Mouse (Mus musculus) stomach, embryonic 14.5 days (tissue): Measurements from ENCODE around the gene Bbs9. TPM values are rescaled to one million over a fixed set of nuclear protein-coding genes. Genes with fewer than 3 reads are reported as not detected.
"Not testable (repeated sequence)": the region's sequence is repeated elsewhere in the genome, so short reads cannot be mapped to it uniquely, and the experiment has no call there.

Source experiments
- ATAC-seq: fragments of 200-750 bp; cut with Nextera tagmentation; 2 replicates; pipeline ENCODE4 v1.8.0; 2017; ENCODE audit warnings: low read depth, moderate TSS enrichment; ENCODE audit not compliant: insufficient number of reproducible peaks, insufficient read depth, low FRiP score
- H3K27ac ChIP-seq: fragments of 300-500 bp; sonication (generic); 2 replicates; pipeline ENCODE4 v1.5.1; 2014; ENCODE audit warnings: mild to moderate bottlenecking, low read length, moderate library complexity, mixed read lengths
- H3K27me3 ChIP-seq: fragments of 300-500 bp; sonication (generic); 2 replicates; pipeline ENCODE4 v1.6.1; 2014; ENCODE audit warnings: low read length, control low read depth, mixed read lengths; ENCODE audit not compliant: control insufficient read depth, insufficient read depth
- H3K36me3 ChIP-seq: fragments of 300-500 bp; sonication (generic); 2 replicates; pipeline ENCODE4 v1.6.1; 2014; ENCODE audit warnings: mild to moderate bottlenecking, control low read depth, low read length, moderate library complexity, mixed read lengths; ENCODE audit not compliant: control insufficient read depth, insufficient read depth
- H3K4me1 ChIP-seq: fragments of 300-500 bp; sonication (generic); 2 replicates; pipeline ENCODE4 v1.6.1; 2014; ENCODE audit warnings: low read length, control low read depth, mixed read lengths; ENCODE audit not compliant: control insufficient read depth, insufficient read depth
- H3K4me2 ChIP-seq: fragments of 300-500 bp; sonication (generic); replicated peaks from 2 replicates; pipeline ENCODE4 v1.6.1; 2014; ENCODE audit warnings: low read depth, low read length, control low read depth
- H3K4me3 ChIP-seq: fragments of 300-500 bp; sonication (generic); 2 replicates; pipeline ENCODE4 v1.5.1; 2014; ENCODE audit warnings: low read depth, low read length, control low read depth
- H3K9ac ChIP-seq: fragments of 300-500 bp; sonication (generic); replicated peaks from 2 replicates; pipeline ENCODE4 v1.6.1; 2014; ENCODE audit warnings: low read depth, mild to moderate bottlenecking, control low read depth, low read length, moderate library complexity, mixed read lengths
- H3K9me3 ChIP-seq: fragments of 300-500 bp; sonication (generic); 2 replicates; pipeline ENCODE4 v1.6.1; 2016; ENCODE audit warnings: low read depth, low read length, control low read depth; ENCODE audit not compliant: control insufficient read depth
- WGBS: fragments of 180-500 bp; shearing (Covaris S2); extraction: QIAGEN DNeasy Blood & Tissue Kit; methylation state at CpG from one replicate; pipeline ENCODE4 v1.1.7; 2014; 5-methylcytosine and 5-hydroxymethylcytosine counted together
- polyA plus RNA-seq: library from polyadenylated mRNA; unstranded; fragments of >200 nt; fragmentation: Nextera tagmentation; extraction: Ambion mirVana; gene quantifications from 2 replicates; pipeline ENCODE4 v1.2.1, GENCODE M21; 2014

Gene Bbs9
- polyA plus RNA-seq, 1 experiment from 2014 or later, result 16.0 TPM

- WGBS, result 95% methylated on average over 2 of the region's 2 CpGs
- no peak for ATAC-seq
- H3K27me3 ChIP-seq, result no peaks in the 10 kb centered on the region
- no peaks in the 10 kb centered on the region for H3K36me3 ChIP-seq
- no peak overlapping the region for H3K9ac ChIP-seq
- peaks cover 6% of the 10 kb centered on the region; the same call in 1 of the 2 replicates for H3K9me3 ChIP-seq
- H3K4me3 ChIP-seq, result no peak overlapping the region
- no peak overlapping the region for H3K4me2 ChIP-seq
- H3K27ac ChIP-seq, result no peak overlapping the region
- H3K4me1 ChIP-seq, result no peaks in the 10 kb centered on the region
Observed at GRCm38 (mm10) chr9:22703541-22703940, 228.0 kb downstream of the Bbs9 start.

- no peak overlapping the region for H3K27ac ChIP-seq
- no peak overlapping the region for H3K4me2 ChIP-seq
- H3K4me1 ChIP-seq, result no peaks in the 10 kb centered on the region
- no peak for ATAC-seq
- WGBS, result 70% methylated on average over 11 of the region's 11 CpGs
- H3K27me3 ChIP-seq, result no peaks in the 10 kb centered on the region
- H3K9ac ChIP-seq, result no peak overlapping the region
- H3K36me3 ChIP-seq, result no peaks in the 10 kb centered on the region
- H3K9me3 ChIP-seq, result peaks cover 6% of the 10 kb centered on the region; the same call in 1 of the 2 replicates
- no peak overlapping the region for H3K4me3 ChIP-seq
Observed at GRCm38 (mm10) chr9:22707166-22707913, 231.8 kb downstream of the Bbs9 start.

- Histone ChIP-seq H3K27me3 (no peaks in the 10 kb centered on the region), H3K4me1 (no peaks in the 10 kb centered on the region), H3K36me3 (no peaks in the 10 kb centered on the region), H3K27ac (no peak overlapping the region), H3K9me3 (no peaks in the 10 kb centered on the region), H3K9ac (no peak overlapping the region), H3K4me2 (no peak overlapping the region), H3K4me3 (no peak overlapping the region)
- 0 out of 2 replicates have a peak, but pooled peaks have one; percentile 37 for ATAC-seq
- 39% methylated on average over 19 of the region's 19 CpGs for WGBS
Observed at GRCm38 (mm10) chr9:22708970-22709726, 233.6 kb downstream of the Bbs9 start.

GRCm38 (mm10) chr9:22710032-22710431 is 234.5 kb downstream of the Bbs9 start:
- no peak overlapping the region for H3K27ac ChIP-seq
- 0 out of 2 replicates have a peak, but pooled peaks have one; percentile 37 for ATAC-seq
- WGBS, result 70% methylated on average over 7 of the region's 7 CpGs

GRCm38 (mm10) chr9:22711339-22711738 is 235.8 kb downstream of the Bbs9 start:
- no peaks in the 10 kb centered on the region for H3K4me1 ChIP-seq
- ATAC-seq, result no peak
- H3K27ac ChIP-seq, result no peak overlapping the region
- H3K4me2 ChIP-seq, result no peak overlapping the region
- no peak overlapping the region for H3K4me3 ChIP-seq
- no peaks in the 10 kb centered on the region for H3K36me3 ChIP-seq
- H3K27me3 ChIP-seq, result no peaks in the 10 kb centered on the region
- no peak overlapping the region for H3K9ac ChIP-seq
- no peaks in the 10 kb centered on the region for H3K9me3 ChIP-seq
- WGBS, result 86% methylated on average over 2 of the region's 2 CpGs

More at GRCm38 (mm10) chr9:22710032-22710431, 234.5 kb downstream of the Bbs9 start:
- Histone ChIP-seq H3K4me1 (no peaks in the 10 kb centered on the region), H3K4me2 (no peak overlapping the region), H3K36me3 (no peaks in the 10 kb centered on the region), H3K9me3 (no peaks in the 10 kb centered on the region), H3K4me3 (no peak overlapping the region), H3K27me3 (no peaks in the 10 kb centered on the region), H3K9ac (no peak overlapping the region)

GRCm38 (mm10) chr9:22712743-22713142 is 237.2 kb downstream of the Bbs9 start:
- H3K27me3 ChIP-seq, result no peaks in the 10 kb centered on the region
- H3K4me3 ChIP-seq, result no peak overlapping the region
- H3K9ac ChIP-seq, result no peak overlapping the region
- no peak for ATAC-seq
- H3K36me3 ChIP-seq, result no peaks in the 10 kb centered on the region
- 68% methylated on average over 3 of the region's 3 CpGs for WGBS
- H3K27ac ChIP-seq, result no peak overlapping the region
- H3K4me1 ChIP-seq, result no peaks in the 10 kb centered on the region
- no peaks in the 10 kb centered on the region for H3K9me3 ChIP-seq
- H3K4me2 ChIP-seq, result no peak overlapping the region

GRCm38 (mm10) chr9:22713286-22713685 is 237.8 kb downstream of the Bbs9 start:
- not testable (repeated sequence) for H3K4me2 ChIP-seq, ATAC-seq, H3K27me3 ChIP-seq, H3K4me1 ChIP-seq, H3K9me3 ChIP-seq, H3K4me3 ChIP-seq, H3K36me3 ChIP-seq, H3K9ac ChIP-seq, H3K27ac ChIP-seq
- WGBS, result 53% methylated on average over 4 of the region's 4 CpGs

- H3K9me3 ChIP-seq, result no peaks in the 10 kb centered on the region
- no peak overlapping the region for H3K27ac ChIP-seq
- no peak overlapping the region for H3K4me3 ChIP-seq
- H3K9ac ChIP-seq, result no peak overlapping the region
- no peaks in the 10 kb centered on the region for H3K27me3 ChIP-seq
- no peak overlapping the region for H3K4me2 ChIP-seq
- no peaks in the 10 kb centered on the region for H3K4me1 ChIP-seq
- H3K36me3 ChIP-seq, result no peaks in the 10 kb centered on the region
- 92% methylated on average over 4 of the region's 4 CpGs for WGBS
- ATAC-seq, result no peak
Observed at GRCm38 (mm10) chr9:22717583-22717982, 242.1 kb downstream of the Bbs9 start.
